Mouse (Mus musculus) heart, postnatal 0 days (tissue): Measurements from ENCODE around the gene Myo1d.

Experiments used
- CTCF ChIP-seq: IDR thresholded peaks from 2 replicates; pipeline ENCODE4 v1.5.1; 2016; ENCODE audit warnings: antibody characterized with exemption, control low read depth, low read depth
- EP300 ChIP-seq: IDR thresholded peaks from 2 replicates; pipeline ENCODE4 v1.6.1; 2016; ENCODE audit warnings: antibody characterized with exemption, low read depth

- no peak for TF ChIP-seq CTCF
- no peak for TF ChIP-seq EP300
These were observed 213.5 kb downstream of the Myo1d start for GRCm38 (mm10) chr11:80566286-80566685.
